Mouse (Mus musculus): Measurements from ENCODE around the gene Armh3.

The Armh3 gene

GRCm38 (mm10) chr19:45783933-45784576, 214.2 kb downstream of the Armh3 start:
- peak; percentile 28 for DNase-seq

DNA sequence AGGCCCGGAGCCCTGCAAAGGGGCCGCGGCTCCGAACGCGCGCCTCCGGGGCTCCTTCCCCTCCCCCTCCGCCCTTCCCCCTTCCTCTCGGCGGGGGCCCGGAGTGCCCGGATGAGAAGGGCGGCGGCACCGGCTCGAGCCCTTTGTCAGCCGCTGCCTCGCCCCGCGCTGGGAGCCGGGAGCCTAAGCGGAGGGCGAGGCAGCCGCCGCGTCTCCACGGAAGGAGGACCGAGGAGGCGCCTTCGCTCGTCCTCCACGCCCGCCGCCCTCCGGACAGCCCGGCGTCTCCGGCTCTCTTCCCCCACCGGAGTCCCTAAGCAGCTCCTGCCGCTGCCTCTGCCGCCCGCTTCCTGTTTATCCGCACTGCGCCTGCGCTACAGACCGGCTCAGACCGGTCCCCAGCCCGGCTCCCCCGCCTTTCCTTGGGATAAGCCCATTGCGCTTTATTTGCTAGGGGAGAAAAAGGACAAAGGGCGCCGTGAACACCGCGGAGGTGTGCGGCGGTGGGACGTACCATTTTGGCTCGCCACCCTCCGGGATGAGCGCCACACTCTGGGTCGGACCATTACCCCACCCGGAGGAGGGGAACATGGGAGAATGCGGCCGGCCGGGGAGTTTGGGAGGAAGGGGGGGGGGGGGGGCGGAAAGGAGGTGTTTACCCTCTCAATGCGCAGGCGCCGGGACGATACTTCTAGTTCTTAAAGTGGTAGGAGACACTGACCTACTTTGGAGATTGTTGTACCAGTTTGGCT, 214.9 kb downstream of the Armh3 start, which contains the start of gene Mgea5:
TSS of gene Mgea5 (minus strand) at position 657 of the 752 bp plus-strand sequence.
- DNase-seq, result peak; percentile 98

DNA sequence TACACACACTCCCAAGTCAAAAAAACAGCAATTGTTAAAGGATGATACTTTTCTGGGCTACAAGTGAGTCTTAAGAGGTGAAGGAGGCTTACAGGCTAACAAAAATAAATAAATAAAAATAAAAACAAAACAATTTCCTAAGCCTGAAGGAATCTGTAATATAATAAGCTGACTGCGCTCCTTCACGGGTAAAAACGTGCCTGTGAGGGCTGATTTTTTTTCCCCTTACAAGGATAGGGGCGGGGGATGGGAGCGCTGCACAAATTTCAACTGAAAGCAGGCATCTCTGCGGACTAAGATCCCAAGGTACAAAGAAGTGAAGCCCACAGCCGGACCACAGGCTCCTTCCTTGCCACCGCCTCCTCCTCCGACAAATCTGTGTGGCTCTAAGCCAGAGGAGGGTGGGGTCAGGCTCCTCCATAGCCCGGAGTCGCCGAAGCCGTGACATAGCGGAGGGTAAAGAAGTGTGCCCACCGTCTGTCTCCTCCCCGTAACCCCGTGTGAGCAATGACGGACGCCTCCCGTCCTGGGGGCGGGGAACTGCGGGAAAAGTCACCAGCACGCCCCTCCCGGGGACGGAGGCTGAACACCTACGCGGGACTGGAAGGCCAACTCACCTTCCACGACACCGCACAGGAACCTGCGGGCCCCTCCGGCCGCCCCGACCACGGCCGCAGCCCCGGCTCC, 215.8 kb downstream of the Armh3 start:
- DNase-seq, result peak; percentile 89

DNA sequence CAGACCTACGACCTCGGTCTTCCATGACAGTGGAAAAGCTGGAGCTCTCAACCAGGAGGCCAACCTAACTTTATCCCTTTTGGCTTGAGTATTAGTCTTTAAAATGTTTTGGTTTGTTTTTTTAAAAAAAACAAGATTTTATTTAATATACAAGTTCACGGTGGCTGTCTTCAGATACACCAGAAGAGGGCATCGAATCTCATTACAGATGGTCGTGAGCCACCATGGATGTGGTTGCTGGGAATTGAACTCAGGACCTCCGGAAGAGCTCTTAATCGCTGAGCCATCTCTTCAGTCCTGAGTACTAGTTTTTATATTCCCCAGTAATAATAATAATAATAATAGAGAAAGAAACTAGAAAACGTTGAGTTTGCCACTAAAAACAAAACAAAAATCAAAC, 216.6 kb downstream of the Armh3 start:
- no peak for DNase-seq

DNA sequence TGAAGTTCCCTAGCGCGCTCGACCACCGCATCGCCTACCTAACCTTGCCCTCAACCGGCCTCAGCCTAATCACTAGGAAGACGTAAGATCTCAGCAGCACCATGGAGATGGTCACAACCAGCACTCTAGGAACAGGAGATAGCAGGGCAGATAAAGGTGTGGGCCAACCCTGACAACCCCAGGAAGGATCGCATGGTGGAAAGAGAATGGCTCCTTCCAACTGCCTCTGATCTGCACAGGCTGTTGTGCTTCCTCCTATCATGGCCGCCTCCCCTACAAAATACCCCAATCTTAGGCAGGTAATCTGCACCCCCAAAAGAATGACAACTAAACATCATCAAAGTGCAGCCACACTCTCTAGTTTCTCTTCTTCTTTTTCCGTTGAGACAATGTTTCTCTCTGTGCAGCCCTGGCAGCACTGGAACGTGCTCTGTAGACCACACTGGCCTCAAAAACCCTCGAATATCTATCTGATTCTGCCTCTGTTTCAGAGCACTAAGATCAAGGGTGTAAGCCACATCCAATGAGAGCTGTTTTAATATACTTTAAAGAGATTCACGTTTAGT, 217.9 kb downstream of the Armh3 start:
- no peak for DNase-seq

DNA sequence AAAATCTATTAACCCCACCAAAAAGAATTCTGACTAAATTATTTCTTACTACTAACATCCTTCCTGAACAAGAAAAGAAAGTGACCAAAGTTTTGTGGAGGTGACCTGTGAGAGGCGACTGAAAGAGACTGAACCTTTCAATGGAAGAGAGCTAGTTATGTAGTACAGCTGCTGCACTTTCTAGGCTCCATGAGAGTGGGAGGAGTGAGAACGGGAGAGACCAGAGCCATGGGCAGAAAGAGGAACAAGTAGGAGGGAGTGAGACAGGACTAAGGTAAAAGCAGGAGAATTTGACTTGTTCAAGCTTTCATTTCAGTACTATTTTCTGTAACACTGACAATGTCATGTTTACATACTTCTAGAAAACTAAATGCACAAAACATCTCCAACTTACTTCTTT, 222.8 kb downstream of the Armh3 start:
- no peak for DNase-seq

DNA sequence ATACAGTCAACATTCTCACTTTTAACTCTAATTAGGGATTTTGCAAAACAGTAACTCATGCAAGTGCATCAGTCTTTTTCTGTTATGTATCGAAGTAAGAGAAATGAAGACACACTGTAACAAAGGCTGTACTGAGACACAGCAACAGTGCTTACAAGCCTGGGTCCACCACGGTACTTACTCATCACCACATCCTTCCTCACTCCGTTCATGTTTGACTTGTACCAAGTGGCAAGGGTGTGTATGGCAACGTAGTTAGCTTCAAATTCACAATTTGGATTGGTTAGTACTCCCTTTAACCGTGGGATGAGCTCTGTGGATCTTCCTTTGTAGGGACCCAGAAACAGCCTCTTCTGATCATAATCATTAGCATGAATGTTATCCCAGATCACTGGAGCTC, 226.8 kb downstream of the Armh3 start:
- DNase-seq, result no peak
